Mouse (Mus musculus): ENCODE results near the gene Gse1. TPM values are rescaled to one million over a fixed set of nuclear protein-coding genes. Genes with fewer than 3 reads are reported as not detected.

The Gse1 gene
- polyA plus RNA-seq, 1 experiment from 2014 or later = 11.3 TPM

- WGBS = 83% methylated on average over 9 of the region's 9 CpGs
- ATAC-seq (ENCODE audit: low FRiP score, low TSS enrichment) = 0 out of 2 replicates have a peak, but pooled peaks have one; percentile 39
- Histone ChIP-seq H3K9me3 (ENCODE audit: control insufficient read depth, low read length) (no peaks in the 10 kb centered on the region), H3K4me3 (ENCODE audit: low read length) (no peak overlapping the region), H3K9ac (ENCODE audit: low read depth, low read length) (no peak overlapping the region), H3K4me2 (replicated peaks; ENCODE audit: low read depth, low read length) (no peak overlapping the region), H3K27ac (ENCODE audit: low read depth, low read length) (no peak overlapping the region), H3K4me1 (ENCODE audit: control insufficient read depth, insufficient read depth, low read length) (no peaks in the 10 kb centered on the region), H3K27me3 (ENCODE audit: control insufficient read depth, insufficient read depth, low read length) (no peaks in the 10 kb centered on the region), H3K36me3 (ENCODE audit: control insufficient read depth, insufficient read depth, low read length) (no peaks in the 10 kb centered on the region)
These were observed 379.2 kb downstream of the Gse1 start for GRCm38 (mm10) chr8:120607460-120607859.

GRCm38 (mm10) chr8:120607885-120608284, 379.6 kb downstream of the Gse1 start:
- 15% methylated on average over 7 of the region's 7 CpGs for whole genome bisulfite sequencing
- Histone ChIP-seq H3K27ac (ENCODE audit: low read depth, low read length) (no peak overlapping the region), H3K9me3 (ENCODE audit: control insufficient read depth, low read length) (no peaks in the 10 kb centered on the region), H3K27me3 (ENCODE audit: control insufficient read depth, insufficient read depth, low read length) (no peaks in the 10 kb centered on the region), H3K9ac (ENCODE audit: low read depth, low read length) (no peak overlapping the region), H3K4me1 (ENCODE audit: control insufficient read depth, insufficient read depth, low read length) (no peaks in the 10 kb centered on the region), H3K4me3 (ENCODE audit: low read length) (no peak overlapping the region), H3K4me2 (replicated peaks; ENCODE audit: low read depth, low read length) (no peak overlapping the region), H3K36me3 (ENCODE audit: control insufficient read depth, insufficient read depth, low read length) (no peaks in the 10 kb centered on the region)
- no peak for ATAC-seq (ENCODE audit: low FRiP score, low TSS enrichment)

GRCm38 (mm10) chr8:120610824-120611223, 382.6 kb downstream of the Gse1 start:
- ATAC-seq (ENCODE audit: low FRiP score, low TSS enrichment) = no peak
- H3K4me2 ChIP-seq (replicated peaks; ENCODE audit: low read depth, low read length) = no peak overlapping the region
- 88% methylated on average over 6 of the region's 6 CpGs for WGBS
- H3K9ac ChIP-seq (ENCODE audit: low read depth, low read length) = no peak overlapping the region
- no peaks in the 10 kb centered on the region for H3K27me3 ChIP-seq (ENCODE audit: control insufficient read depth, insufficient read depth, low read length)
- no peaks in the 10 kb centered on the region for H3K9me3 ChIP-seq (ENCODE audit: control insufficient read depth, low read length)
- H3K36me3 ChIP-seq (ENCODE audit: control insufficient read depth, insufficient read depth, low read length) = no peaks in the 10 kb centered on the region
- no peaks in the 10 kb centered on the region for H3K4me1 ChIP-seq (ENCODE audit: control insufficient read depth, insufficient read depth, low read length)
- H3K4me3 ChIP-seq (ENCODE audit: low read length) = no peak overlapping the region
- H3K27ac ChIP-seq (ENCODE audit: low read depth, low read length) = no peak overlapping the region

- no peak for ATAC-seq (ENCODE audit: low FRiP score, low TSS enrichment)
- WGBS = 86% methylated on average over 3 of the region's 3 CpGs
- no peak overlapping the region for H3K9ac ChIP-seq (ENCODE audit: low read depth, low read length)
These were observed 386.2 kb downstream of the Gse1 start for GRCm38 (mm10) chr8:120614491-120614890.

GRCm38 (mm10) chr8:120616663-120617626, 388.7 kb downstream of the Gse1 start:
- H3K36me3 ChIP-seq (ENCODE audit: control insufficient read depth, insufficient read depth, low read length) = no peaks in the 10 kb centered on the region
- 44% methylated on average over 7 of the region's 8 CpGs for WGBS
- no peak overlapping the region for H3K4me3 ChIP-seq (ENCODE audit: low read length)
- ATAC-seq (ENCODE audit: low FRiP score, low TSS enrichment) = 0 out of 2 replicates have a peak, but pooled peaks have one; percentile 34
- peaks cover 4% of the 10 kb centered on the region; the same call in 1 of the 2 replicates for H3K4me1 ChIP-seq (ENCODE audit: control insufficient read depth, insufficient read depth, low read length)
- H3K9ac ChIP-seq (ENCODE audit: low read depth, low read length) = no peak overlapping the region
- no peaks in the 10 kb centered on the region for H3K27me3 ChIP-seq (ENCODE audit: control insufficient read depth, insufficient read depth, low read length)
- H3K27ac ChIP-seq (ENCODE audit: low read depth, low read length) = no peak overlapping the region
- H3K9me3 ChIP-seq (ENCODE audit: control insufficient read depth, low read length) = no peaks in the 10 kb centered on the region
- no peak overlapping the region for H3K4me2 ChIP-seq (replicated peaks; ENCODE audit: low read depth, low read length)

More at GRCm38 (mm10) chr8:120614491-120614890, 386.2 kb downstream of the Gse1 start:
- H3K9me3 ChIP-seq (ENCODE audit: control insufficient read depth, low read length) = no peaks in the 10 kb centered on the region
- H3K27me3 ChIP-seq (ENCODE audit: control insufficient read depth, insufficient read depth, low read length) = no peaks in the 10 kb centered on the region
- no peak overlapping the region for H3K4me3 ChIP-seq (ENCODE audit: low read length)
- no peaks in the 10 kb centered on the region for H3K36me3 ChIP-seq (ENCODE audit: control insufficient read depth, insufficient read depth, low read length)
- no peak overlapping the region for H3K27ac ChIP-seq (ENCODE audit: low read depth, low read length)
- no peaks in the 10 kb centered on the region; the same call in 1 of the 2 replicates for H3K4me1 ChIP-seq (ENCODE audit: control insufficient read depth, insufficient read depth, low read length)
- H3K4me2 ChIP-seq (replicated peaks; ENCODE audit: low read depth, low read length) = no peak overlapping the region

- H3K4me3 ChIP-seq (ENCODE audit: low read length) = no peak overlapping the region
- 0% methylated on average over 6 of the region's 6 CpGs for WGBS
- no peak overlapping the region for H3K4me2 ChIP-seq (replicated peaks; ENCODE audit: low read depth, low read length)
- peaks cover 4% of the 10 kb centered on the region; the same call in 1 of the 2 replicates for H3K4me1 ChIP-seq (ENCODE audit: control insufficient read depth, insufficient read depth, low read length)
- no peaks in the 10 kb centered on the region for H3K9me3 ChIP-seq (ENCODE audit: control insufficient read depth, low read length)
- no peaks in the 10 kb centered on the region for H3K27me3 ChIP-seq (ENCODE audit: control insufficient read depth, insufficient read depth, low read length)
- H3K36me3 ChIP-seq (ENCODE audit: control insufficient read depth, insufficient read depth, low read length) = no peaks in the 10 kb centered on the region
- no peak overlapping the region; the same call in 1 of the 2 replicates for H3K9ac ChIP-seq (ENCODE audit: low read depth, low read length)
- H3K27ac ChIP-seq (ENCODE audit: low read depth, low read length) = no peak overlapping the region
- peak; percentile 50 for ATAC-seq (ENCODE audit: low FRiP score, low TSS enrichment)
These were observed 389.9 kb downstream of the Gse1 start for GRCm38 (mm10) chr8:120618110-120618509.

GRCm38 (mm10) chr8:120619235-120620180, 391.3 kb downstream of the Gse1 start:
- ATAC-seq (ENCODE audit: low FRiP score, low TSS enrichment) = no peak
- Histone ChIP-seq H3K36me3 (ENCODE audit: control insufficient read depth, insufficient read depth, low read length) (no peaks in the 10 kb centered on the region), H3K4me1 (ENCODE audit: control insufficient read depth, insufficient read depth, low read length) (peaks cover 10% of the 10 kb centered on the region), H3K4me2 (replicated peaks; ENCODE audit: low read depth, low read length) (no peak overlapping the region), H3K27me3 (ENCODE audit: control insufficient read depth, insufficient read depth, low read length) (no peaks in the 10 kb centered on the region), H3K9me3 (ENCODE audit: control insufficient read depth, low read length) (no peaks in the 10 kb centered on the region), H3K9ac (ENCODE audit: low read depth, low read length) (no peak overlapping the region), H3K4me3 (ENCODE audit: low read length) (no peak overlapping the region), H3K27ac (ENCODE audit: low read depth, low read length) (no peak overlapping the region)
- WGBS = 78% methylated on average over 11 of the region's 11 CpGs

- H3K4me2 ChIP-seq (replicated peaks; ENCODE audit: low read depth, low read length) = no peak overlapping the region
- H3K27me3 ChIP-seq (ENCODE audit: control insufficient read depth, insufficient read depth, low read length) = no peaks in the 10 kb centered on the region
- no peaks in the 10 kb centered on the region for H3K9me3 ChIP-seq (ENCODE audit: control insufficient read depth, low read length)
- H3K4me1 ChIP-seq (ENCODE audit: control insufficient read depth, insufficient read depth, low read length) = peaks cover 15% of the 10 kb centered on the region
- 49% methylated on average over 7 of the region's 7 CpGs for WGBS
- no peak overlapping the region for H3K9ac ChIP-seq (ENCODE audit: low read depth, low read length)
- no peak overlapping the region for H3K27ac ChIP-seq (ENCODE audit: low read depth, low read length)
- no peak overlapping the region for H3K4me3 ChIP-seq (ENCODE audit: low read length)
- no peaks in the 10 kb centered on the region for H3K36me3 ChIP-seq (ENCODE audit: control insufficient read depth, insufficient read depth, low read length)
- ATAC-seq (ENCODE audit: low FRiP score, low TSS enrichment) = no peak
These were observed 392.2 kb downstream of the Gse1 start for GRCm38 (mm10) chr8:120620441-120620840.

All from kidney, embryonic 14.5 days (tissue).